Mouse (Mus musculus) spleen, postnatal 36 days (tissue): ENCODE data around the gene Zfp428.
"Not testable (repeated sequence)": the region's sequence is repeated elsewhere in the genome, so short reads cannot be mapped to it uniquely, and the experiment has no call there.

Experiments
- DNase-seq, 2 experiments: peaks; one replicate each; pipeline ENCODE4 v3.0.0; 2022; ENCODE audit warnings: low spot score in 2 of 2, mixed read lengths in 1 of 2

Zfp428 gene

DNA sequence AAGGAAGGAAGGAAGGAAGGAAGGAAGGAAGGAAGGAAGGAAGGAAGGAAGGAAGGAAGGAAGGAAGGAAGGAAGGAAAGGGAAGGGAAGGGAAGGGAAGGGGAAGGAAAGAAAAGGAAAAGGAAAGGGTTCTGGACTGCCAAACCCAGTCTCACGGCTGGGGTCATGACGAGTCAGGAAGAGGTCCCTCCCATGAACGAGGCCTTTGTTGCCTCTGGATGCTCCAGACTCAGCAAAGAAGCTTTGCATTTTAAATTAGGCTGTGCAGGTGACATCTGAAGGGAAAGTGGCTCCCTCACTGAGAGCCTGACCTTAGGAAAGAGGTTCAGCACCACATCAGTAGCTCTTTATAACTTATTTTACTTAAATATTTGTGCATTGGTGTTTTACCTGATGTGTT lies 12.3 kb downstream of the Zfp428 start:
- no peak for DNase-seq

DNA sequence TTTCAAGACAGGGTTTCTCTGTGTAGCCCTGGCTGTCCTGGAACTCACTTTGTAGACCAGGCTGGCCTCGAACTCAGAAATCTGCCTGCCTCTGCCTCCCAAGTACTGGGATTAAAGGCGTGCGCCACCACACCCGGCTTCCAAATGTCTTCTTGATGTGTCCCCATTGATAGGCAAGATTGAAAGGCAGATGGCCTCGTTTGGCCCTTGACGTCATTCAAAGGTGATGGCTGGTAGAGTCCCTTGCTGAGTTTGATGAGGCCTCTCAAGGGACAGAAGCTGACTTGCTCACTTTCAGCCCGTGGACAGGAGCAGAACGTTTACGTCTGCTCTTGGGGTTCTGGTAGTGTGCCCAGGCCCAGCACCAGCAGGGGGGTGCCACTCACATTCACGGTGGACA lies 13.2 kb downstream of the Zfp428 start:
- not testable (repeated sequence) for DNase-seq

DNA sequence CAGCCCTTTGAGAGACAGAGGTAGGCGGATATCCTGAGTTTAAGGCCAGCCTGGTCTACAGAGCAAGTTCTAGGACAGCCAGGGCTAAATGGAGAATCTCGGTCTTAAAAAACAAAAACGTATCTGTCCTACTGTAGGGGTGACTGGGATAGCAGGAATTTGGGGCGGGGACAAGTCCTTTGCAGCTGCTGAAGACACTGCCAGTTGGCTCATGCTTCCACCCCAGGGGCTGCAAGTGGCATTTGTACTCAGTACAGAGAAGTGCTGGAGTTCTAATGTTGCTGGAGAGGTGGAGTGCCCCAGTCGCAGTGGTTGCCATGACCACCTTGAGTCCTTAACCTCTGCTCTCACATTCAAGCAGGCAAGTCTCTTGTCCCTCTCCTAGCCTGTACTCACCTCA lies 16.0 kb downstream of the Zfp428 start:
- no peak for DNase-seq

DNA sequence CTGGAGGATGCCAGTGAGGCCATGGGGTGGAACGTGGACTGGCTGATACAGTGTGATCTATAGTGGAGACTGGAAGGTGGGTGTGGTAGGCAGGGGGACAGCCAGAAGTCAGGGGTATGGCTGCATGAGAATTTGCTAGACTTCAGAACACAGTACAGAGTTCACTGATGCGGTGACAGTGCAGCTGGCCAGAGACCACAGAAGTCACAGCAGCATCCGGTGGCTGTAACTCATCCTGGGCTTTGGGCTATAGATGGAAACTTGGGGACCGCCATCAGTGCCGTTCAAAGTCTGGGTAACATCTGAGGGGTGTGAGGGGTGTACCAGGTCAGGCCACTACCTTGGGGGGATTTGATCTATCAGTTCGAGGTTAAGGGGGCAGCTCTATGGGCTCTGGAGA lies 16.9 kb downstream of the Zfp428 start:
- no peak for DNase-seq

DNA sequence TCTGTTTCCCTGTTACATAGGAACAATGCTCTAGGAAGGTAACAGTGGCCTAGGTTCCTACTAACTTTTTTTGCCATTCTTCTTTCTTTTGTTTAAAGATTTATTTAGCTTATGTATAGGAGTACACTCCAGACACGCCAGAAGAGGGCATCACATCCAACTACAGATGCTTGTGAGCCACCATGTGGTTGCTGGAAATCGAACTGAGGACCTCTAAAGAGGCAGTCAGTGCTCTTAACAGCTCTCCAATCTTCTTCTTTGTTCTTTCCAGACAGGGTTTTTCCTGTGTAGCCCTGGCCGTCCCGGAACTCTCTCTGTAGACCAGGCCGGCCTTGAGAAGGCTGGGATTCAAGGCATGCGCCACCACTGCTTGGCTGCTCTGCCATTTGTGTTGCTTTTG lies 18.2 kb downstream of the Zfp428 start:
- no peak for DNase-seq

DNA sequence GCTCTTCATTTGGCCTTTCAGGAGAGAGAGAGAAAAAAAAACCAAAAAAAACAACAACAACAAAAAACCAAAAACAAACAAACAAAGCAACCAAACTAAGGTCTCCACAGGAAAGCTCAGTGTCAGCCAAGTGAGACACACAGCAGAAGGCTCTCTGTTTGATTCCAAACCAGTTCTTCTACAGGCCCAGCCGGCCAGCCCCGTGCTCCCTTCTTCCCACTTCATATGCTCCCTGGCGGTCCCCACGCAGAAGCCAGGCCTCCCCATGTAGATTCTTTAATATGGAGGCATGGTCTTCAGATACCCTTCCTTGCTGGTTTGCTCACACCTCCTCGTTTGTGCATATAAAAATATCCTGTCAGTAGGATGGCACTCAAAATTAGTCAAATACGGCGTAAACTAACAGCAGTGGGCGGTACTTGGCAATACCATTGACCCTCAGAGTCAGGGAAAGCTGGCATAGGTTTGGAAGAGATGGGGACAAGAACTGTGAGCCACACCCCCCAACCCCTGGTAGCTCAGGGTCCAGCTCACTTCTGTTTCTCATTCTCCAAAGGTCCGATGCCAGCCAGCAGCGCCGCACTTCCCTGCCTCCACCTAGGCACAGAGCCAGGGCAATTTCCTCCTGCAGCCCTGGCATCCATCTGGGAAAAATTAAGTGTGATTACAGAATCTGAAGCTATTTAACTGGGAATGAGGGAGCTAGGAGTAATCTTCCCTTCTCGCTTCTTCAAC lies 19.0 kb downstream of the Zfp428 start:
- no peak for DNase-seq

DNA sequence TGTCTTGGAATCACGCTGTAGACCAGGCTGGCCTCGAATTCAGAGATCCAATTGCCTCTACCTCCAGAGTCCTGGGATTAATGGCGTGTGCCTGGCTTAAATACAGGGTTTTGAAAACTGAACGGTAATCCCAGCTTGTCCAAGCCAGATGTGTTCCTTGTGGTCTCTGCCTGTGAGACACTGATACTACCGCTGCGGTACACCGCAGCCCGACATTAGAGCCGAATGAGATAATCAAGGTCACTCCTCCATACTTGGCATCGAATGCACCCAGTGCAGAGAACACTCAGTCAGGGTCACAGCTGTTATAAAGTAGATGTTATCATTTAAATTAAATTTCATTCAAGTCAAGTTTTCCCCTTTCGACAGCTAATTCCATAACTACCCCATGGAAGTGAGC lies 22.1 kb downstream of the Zfp428 start:
- DNase-seq: no peak

DNA sequence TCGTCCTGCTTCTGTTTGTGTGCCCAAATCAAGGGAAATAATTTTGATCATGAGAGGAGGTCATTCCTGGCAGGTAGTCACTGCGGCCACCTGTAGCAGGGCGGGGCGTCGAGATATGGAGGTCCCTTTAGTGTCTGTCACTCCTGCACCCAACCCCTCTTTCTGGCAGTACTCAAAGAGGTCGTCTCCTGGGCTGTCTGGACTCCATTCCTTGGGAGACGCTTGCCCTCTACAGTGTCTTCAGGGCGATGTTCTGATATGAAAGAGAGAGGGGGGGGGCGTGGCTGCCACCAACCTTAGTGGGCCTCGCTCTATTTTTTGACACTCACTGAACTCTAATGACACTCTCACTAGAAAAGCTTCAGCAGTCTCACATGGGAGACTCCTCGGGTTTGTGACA lies 22.8 kb downstream of the Zfp428 start:
- no peak for DNase-seq

DNA sequence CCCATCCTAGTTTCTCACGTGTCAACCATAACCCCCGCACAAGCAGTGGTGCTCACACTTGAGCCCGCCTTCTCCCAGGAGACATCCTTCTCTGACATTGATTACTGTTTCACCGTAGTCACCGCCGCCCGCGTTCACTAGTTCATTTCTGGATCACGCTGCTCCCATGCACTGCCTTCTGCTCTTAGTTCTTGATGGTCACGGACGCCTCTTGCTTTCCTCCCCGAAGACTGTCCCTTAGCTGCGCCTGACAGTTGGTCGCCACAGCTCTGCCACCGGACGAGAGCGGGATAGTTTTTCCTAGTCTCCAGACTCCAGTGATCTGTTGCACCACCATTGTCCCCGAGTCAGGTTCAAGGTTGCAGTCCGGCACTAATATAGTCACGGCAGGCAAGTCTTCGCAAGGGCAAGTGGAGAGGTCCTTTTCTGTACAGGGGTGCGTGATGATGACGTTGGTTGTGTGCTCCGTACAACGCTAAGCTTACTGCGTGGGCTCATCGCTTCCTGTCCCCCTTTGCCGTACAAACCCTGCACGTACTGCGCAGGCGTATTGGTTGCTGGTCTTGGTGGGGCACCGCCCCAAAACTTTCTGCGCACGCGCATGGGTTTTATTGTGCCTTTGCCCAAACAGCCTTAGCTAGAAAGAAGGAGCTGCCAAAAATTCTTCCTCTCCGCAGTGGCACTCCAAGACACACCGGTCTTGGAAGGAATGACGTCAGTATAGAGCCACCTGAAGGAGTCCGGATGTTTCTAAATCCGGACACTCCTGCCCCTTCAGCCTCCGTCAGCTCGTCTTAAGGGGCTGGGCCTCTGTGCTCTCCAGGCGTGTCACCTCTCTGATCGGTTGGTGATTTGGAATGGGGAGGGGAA lies 23.5 kb downstream of the Zfp428 start, which contains the start of gene Irgq:
Irgq (plus strand) TSS at position 628 of the 870 bp plus-strand sequence.
- DNase-seq: peak; percentile 98 to 99

DNA sequence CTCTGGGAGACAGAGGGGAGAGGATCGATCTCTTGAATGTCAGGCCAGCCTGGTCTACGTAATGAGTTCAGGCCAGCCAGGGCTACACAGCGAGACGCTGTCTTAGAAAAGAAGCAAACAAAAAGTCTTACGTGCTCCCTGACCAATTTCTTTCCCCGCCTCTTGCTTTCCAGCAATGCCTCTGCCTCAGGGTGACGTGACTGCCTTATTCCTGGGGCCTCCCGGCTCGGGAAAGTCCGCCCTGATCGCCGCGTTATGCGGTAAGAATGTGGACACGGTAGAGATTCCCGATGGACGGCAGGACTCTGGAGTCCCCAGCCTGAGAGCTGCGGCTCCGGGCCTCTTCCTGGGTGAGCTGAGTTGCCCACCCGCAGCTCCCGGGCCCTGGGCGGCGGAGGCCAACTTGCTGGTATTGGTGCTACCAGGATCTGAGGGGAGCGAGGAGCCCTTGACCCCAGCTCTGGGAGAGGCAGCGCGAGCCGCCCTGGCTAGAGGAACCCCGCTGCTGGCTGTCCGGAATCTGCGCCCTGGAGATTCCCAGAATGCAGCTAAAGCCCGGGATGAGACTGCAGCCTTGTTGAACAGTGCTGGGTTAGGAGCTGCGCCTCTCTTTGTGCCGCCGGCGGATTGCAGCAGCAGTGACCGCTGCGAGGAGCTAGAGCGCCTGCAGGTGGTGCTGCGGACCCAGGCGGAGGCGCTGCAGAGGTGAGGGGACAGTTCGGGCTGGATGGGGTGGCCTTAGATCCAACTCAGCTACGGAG lies 24.6 kb downstream of the Zfp428 start:
- peak; percentile 70 for DNase-seq

DNA sequence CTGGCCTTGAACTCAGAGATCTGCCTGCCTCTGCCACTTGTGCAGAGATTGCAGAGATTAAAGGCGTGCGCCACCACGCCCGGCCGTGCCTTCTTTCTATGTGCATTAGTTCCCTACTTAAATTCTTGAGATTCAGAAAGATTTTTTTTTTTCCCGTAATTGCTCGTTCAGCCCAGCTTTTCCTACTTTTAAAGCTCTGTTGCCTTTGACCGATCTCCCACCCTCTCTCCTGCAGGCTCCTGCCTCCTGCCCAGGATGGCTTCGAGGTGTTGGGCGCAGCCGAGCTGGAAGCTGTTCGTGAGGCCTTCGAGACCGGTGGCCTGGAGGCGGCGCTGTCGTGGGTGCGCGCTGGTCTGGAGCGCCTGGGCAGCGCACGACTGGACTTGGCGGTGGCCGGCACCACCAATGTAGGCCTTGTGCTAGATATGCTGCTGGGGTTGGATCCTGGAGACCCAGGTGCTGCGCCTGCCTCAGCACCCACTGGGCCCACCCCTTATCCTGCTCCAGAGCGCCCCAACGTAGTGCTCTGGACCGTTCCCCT lies 26.3 kb downstream of the Zfp428 start:
- DNase-seq: no peak

DNA sequence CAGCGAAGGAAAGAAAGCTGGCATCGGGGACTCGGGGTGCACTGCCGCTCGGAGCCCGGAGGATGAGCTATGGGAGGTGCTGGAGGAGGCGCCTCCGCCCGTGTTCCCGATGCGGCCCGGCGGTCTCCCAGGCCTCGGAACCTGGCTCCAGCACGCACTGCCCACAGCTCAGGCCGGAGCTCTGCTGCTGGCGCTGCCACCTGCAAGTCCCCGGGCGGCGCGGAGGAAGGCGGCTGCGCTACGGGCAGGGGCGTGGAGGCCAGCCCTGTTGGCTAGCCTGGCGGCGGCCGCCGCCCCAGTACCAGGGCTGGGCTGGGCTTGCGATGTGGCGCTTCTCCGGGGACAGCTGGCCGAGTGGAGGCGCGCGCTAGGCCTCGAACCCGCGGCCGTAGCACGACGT lies 27.0 kb downstream of the Zfp428 start:
- DNase-seq: no peak

DNA sequence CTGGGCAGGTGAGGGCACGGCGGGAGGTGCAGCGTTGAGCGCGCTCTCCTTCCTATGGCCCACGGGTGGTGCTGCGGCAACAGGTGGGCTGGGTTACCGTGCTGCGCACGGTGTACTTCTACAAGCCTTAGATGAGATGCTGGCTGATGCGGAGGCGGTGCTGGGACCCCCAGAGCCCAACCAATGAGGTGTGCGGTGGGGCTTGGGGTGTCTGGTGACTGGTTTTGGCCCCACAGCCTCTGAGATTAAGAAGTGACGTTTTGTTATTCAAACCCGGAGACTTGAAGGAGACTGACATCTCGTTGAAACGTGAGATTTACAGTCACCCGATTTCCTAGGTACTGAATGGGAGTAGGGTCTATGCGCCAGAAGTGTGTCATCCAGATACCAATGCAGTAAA lies 27.5 kb downstream of the Zfp428 start:
- no peak for DNase-seq

DNA sequence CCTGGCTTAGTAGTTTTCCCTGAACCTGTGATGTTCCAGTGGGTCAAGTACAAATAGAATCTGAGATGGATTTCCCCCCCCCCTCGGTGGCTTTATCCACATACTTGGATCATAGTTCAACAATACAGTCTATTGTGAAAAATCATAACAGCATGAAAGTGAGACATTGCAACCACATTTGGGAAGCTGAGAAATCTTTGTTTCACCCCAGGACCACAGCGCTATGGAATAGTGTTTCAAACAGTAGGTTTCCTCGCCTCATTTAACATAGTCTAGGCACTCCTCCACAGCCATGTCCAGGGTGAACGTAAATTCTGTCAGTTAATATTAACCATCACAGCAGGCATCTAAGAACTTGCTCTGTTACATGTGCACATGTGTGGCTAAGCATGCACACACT lies 30.3 kb downstream of the Zfp428 start:
- no peak for DNase-seq

DNA sequence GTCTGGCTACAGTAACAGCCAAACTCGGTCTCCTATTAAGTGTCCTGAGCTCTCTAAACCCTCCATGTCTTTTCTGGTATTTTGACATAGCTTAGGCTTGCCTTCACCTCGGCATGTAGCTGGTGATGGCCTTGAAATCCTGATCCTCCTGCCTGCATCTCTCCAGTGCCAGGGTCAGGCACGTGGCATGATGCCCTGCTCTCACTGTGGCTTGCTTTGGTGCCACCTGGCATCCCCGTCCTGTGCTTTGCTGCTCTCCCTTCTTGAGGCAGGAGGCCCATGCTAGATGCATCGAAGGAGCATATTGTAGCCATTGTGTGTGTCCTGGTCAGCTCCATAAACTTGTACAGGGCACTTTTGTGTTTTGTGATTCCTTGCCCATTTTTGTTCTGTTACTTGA lies 30.8 kb downstream of the Zfp428 start:
- DNase-seq: no peak

DNA sequence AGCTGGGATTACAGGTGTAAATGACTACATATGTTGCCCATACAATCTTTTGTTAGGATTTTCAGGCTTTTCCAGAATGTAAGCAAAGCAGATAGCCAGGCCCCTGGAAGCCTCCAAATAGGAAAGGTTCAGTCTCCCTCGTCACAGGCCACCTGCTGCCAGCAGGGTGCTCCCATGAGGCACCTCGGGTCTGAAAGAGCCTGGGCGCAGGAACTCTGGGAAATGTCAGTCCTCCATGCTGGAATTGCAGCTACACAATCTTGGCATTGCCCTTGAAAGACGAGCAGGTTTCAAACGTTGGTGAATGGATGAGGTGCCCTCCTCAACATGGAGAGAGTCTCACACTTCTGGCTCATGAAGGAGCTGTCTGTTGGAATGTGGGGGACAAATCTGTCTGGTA lies 31.3 kb downstream of the Zfp428 start:
- no peak for DNase-seq

DNA sequence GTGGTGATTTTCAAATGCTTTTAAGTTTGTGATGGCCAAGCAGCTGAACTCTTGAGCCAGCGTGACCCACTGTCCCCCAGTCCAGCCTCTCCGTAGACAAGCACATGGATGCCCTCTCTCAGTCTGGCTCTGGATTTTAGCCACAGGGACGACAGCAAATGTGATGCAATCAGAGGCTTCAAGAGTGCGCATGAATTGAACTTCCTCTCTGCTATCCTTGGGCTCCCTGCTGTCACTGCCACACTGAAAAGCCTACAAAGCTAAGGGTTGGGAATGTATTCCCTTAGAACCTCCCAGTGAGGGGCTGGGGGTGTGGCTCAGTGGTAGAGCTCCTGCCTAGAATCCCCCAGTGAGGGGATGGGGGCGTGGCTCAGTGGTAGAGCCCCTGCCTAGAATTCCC lies 31.9 kb downstream of the Zfp428 start:
- no peak for DNase-seq

DNA sequence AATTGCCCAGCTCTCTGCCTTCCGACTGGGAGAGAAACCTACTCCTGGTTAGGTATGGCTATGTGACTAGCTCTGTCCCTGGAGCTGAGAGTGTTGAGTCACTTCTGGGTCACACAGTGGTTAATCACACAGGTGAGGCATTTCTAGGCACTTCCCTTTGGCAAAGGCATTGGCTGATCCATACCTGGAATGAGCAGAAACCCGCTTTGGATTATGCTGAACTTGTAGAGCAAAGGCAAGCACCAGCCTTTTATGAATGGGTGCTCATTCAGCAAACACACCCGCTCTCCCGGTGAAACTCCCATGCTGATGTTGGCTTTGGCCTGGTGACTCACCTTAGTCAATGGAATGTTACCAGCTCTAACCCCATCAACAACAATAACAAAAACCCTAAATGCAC lies 32.9 kb downstream of the Zfp428 start:
- no peak for DNase-seq

DNA sequence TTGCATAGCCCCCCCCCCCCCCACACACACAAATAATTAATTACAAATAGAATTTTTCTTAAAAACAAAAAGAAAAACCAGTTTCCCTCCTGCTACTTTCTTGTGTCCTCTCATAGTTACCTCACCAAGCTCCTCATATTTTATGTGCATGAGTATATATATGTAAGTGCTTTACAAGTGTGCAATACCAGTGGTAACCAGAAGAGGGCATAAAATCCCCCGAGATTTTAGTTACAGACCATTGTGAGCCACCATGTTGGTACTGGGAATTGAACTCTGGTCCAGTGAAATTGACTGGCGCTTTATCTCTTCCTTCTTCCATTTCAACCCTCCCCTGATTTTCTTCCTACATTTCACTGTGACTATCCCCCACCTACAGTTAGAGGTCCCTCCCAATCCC lies 37.7 kb downstream of the Zfp428 start:
- DNase-seq: no peak

DNA sequence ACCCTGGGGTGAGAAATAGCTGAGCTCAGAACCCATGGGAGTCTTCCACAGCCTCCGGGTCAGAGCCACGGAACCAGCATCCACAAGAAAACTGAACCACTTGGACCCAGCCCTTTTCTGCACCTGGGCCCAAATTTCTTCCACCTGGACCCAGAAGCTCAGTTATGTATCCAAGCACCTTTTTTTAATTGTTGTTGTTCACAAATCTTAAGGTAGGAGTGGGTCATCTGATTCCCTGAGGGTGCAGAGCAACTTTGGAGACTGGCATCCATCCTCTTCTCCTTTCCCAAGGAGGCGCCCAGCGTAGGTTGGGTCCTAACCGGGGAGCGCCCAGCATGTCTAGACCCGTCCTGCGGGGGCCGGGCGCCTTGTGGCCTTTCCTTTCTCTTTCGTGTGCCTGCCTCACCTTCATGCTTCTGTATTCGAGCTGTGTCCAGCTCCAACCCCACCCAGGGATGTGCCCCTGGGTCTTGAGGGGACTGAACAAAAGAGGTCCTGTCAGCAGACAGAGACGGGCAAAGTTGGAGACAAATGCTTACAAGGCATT lies 39.3 kb downstream of the Zfp428 start, which contains the start of the genes Pinlyp and Xrcc1:
Pinlyp (minus strand) TSS at position 51 of the 547 bp plus-strand sequence.
Xrcc1 (plus strand) TSS at position 222 of the 547 bp plus-strand sequence.
- peak in 1 of 2 experiments; percentile 28 for DNase-seq

DNA sequence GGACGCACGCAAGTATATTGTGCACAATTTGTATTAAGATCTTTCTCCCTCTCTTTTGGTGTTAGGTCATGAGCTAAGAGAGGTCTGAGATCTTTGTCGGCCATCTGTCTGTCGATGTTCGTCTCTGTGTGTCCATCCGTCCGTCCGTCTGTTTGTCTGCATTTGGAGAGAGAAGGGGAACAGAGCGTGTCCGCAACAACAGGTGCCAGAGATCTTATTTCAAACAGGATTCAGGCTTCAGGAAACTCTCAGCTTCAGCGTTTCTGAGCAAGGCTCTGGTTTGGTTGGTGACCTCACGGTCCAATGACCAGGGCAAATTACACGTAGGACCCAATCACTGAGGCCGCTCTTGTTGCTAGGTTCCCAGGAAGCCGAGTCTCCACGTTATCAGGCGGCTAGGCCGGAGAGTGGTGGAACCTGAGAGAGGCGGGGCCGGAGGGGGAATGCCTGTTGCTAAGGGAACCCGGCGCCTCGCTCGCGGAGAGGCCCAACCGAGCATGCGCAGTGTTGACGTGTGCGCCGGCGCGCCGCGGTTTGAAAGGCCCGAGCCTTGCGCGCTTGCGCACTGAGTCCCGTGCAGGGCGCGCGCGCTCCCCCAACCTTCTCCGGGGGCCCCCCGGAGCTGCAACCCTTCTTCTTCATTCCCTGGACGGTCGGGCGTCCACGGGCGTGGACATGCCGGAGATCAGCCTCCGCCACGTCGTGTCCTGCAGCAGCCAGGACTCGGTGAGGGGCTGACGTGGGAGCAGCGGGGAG lies 40.0 kb downstream of the Zfp428 start:
- peak; percentile 99 for DNase-seq
